Mouse (Mus musculus) bone marrow, adult 2 months (tissue): ENCODE data around the gene Tor1a.

Source experiments
- CTCF ChIP-seq: fragments of 200-500 bp; IDR thresholded peaks from 2 replicates; pipeline ENCODE4 v1.5.1; 2011; ENCODE audit warnings: low read length, control low read depth; ENCODE audit not compliant: control insufficient read depth, insufficient read depth
- POLR2A ChIP-seq: fragments of 200-500 bp; IDR thresholded peaks from 2 replicates; pipeline ENCODE4 v1.6.1; 2011; ENCODE audit warnings: low read depth, mild to moderate bottlenecking, control low read depth, low read length, borderline replicate concordance; ENCODE audit not compliant: control insufficient read depth

DNA sequence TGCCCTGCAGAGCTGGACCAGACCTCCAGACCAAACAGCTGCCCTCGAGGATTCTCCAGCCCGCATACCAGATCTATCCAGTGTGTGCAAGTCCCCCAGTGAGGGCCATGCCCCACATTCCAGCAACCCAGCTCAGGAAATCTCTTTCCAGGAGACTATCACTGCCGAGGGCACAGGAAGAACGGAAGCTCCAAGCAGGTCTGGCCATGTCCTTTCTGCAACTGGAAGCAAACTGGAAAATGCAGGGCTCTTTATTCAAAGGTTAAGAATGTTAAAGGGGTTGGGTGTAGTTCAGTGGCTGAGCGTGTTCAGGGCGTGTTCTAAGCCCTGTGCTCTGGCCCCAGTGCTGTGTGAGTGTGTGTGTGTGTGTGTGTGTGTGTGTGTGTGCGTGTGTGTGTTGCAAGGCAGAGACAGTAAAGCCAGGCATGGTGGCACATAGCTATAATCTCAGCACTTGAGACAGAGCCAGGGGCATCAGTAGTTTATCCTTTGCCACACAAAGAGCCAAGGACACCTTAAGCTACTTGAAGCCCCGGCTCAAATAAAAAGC, 48.9 kb downstream of the Tor1a start:
- TF ChIP-seq CTCF (no peak), POLR2A (no peak)
